Mouse (Mus musculus): ENCODE data around the gene Trem2.
A peak's percentile ranks its signal among the peaks of the same experiment; 100 is the strongest.
"Not testable (repeated sequence)": the region's sequence is repeated elsewhere in the genome, so short reads cannot be mapped to it uniquely, and the experiment has no call there.

The Trem2 gene

GRCm38 (mm10) chr17:48352976-48353375, 6.8 kb downstream of the Trem2 start:
- DNase-seq = not testable (repeated sequence)

GRCm38 (mm10) chr17:48355822-48356221, 9.6 kb downstream of the Trem2 start:
- DNase-seq = no peak

GRCm38 (mm10) chr17:48357892-48358291, 11.7 kb downstream of the Trem2 start:
- no peak for DNase-seq

GRCm38 (mm10) chr17:48359616-48360015, 13.4 kb downstream of the Trem2 start, which contains the start of gene Treml1:
Gene Treml1 (plus strand): TSS chr17:48359916.
- no peak for DNase-seq

- DNase-seq = no peak
Observed at GRCm38 (mm10) chr17:48360462-48360861, 14.3 kb downstream of the Trem2 start.

- no peak for DNase-seq
Observed at GRCm38 (mm10) chr17:48362346-48362745, 16.1 kb downstream of the Trem2 start.

GRCm38 (mm10) chr17:48362966-48363365, 16.8 kb downstream of the Trem2 start:
- DNase-seq = peak in 1 of 2 experiments; percentile 36

- DNase-seq = no peak
Observed at GRCm38 (mm10) chr17:48363421-48363965, 17.3 kb downstream of the Trem2 start.

- DNase-seq = no peak
Observed at GRCm38 (mm10) chr17:48365511-48366155, 19.4 kb downstream of the Trem2 start.

- no peak for DNase-seq
Observed at GRCm38 (mm10) chr17:48366806-48367205, 20.6 kb downstream of the Trem2 start.

GRCm38 (mm10) chr17:48371621-48372020, 25.4 kb downstream of the Trem2 start:
- DNase-seq = peak in 1 of 2 experiments; percentile 21

- DNase-seq = no peak
Observed at GRCm38 (mm10) chr17:48372987-48373386, 26.8 kb downstream of the Trem2 start.

- no peak for DNase-seq
Observed at GRCm38 (mm10) chr17:48376102-48376501, 29.9 kb downstream of the Trem2 start.

- no peak for DNase-seq
Observed at GRCm38 (mm10) chr17:48379050-48379449, 32.8 kb downstream of the Trem2 start.

- no peak for DNase-seq
Observed at GRCm38 (mm10) chr17:48385786-48386461, 39.7 kb downstream of the Trem2 start.

- DNase-seq = no peak
Observed at GRCm38 (mm10) chr17:48388666-48389065, 42.5 kb downstream of the Trem2 start.

- no peak for DNase-seq
Observed at GRCm38 (mm10) chr17:48389442-48389841, 43.2 kb downstream of the Trem2 start.

- no peak for DNase-seq
Observed at GRCm38 (mm10) chr17:48391446-48391845, 45.2 kb downstream of the Trem2 start.

- DNase-seq = no peak
Observed at GRCm38 (mm10) chr17:48392616-48393015, 46.4 kb downstream of the Trem2 start.

GRCm38 (mm10) chr17:48401710-48402109, 55.5 kb downstream of the Trem2 start:
- DNase-seq = no peak

GRCm38 (mm10) chr17:48402751-48403150, 56.5 kb downstream of the Trem2 start:
- DNase-seq = peak in 1 of 2 experiments; percentile 45

All from kidney, adult 8-10 months (tissue).